Comparison of ENCODE assay signal across 13 mouse cellular contexts in the genomic region with DNA sequence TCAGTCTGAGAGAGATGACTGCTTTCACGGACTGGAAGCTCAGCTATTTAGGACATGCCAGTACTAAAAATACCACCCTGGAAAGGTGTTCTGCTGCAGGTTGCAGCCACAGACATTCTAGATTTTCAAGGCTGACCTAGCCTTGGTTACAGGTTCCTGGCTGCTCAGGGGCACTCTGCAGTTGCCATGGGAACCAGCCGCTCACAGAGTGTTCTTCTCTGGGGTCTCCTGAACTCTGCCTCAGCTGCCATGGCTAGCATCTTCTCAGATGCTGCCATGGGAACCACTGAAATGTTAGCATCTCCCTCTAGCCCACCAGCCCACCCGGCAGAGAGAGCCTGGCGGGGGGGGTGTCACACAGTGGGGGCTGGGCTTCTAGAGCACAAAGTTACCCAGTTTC. TPM values are rescaled to one million over a fixed set of nuclear protein-coding genes. Genes with fewer than 3 reads are reported as not detected.
DNase-seq lines count a peak whose midpoint lies in the region; ATAC-seq and TF ChIP-seq lines count a peak whose summit lies in the region.
"Had no signal": no experiment of that assay in that cellular context is flagged by ENCODE, and none has a peak within 500 bp of the region (broad histone marks: within the 10 kb centered on the region; RNA-seq: fewer than 3 reads in every experiment).

No protein-coding gene starts in this region.

- peaks cover 63% of the 10 kb centered on the region for H3K4me1 ChIP-seq in embryonic facial prominence, embryonic 13.5 days
- peaks cover 21% of the 10 kb centered on the region for H3K4me1 ChIP-seq in hindbrain, postnatal 0 days (ENCODE audit: insufficient read depth, low read length)
- H3K4me1 ChIP-seq in neural tube, embryonic 12.5 days, result peaks cover 34% of the 10 kb centered on the region
- peaks cover 34% of the 10 kb centered on the region for H3K4me1 ChIP-seq in heart, embryonic 11.5 days (ENCODE audit: control insufficient read depth, insufficient read depth, low read length)

- no peaks in the 10 kb centered on the region for H3K9me3 ChIP-seq in embryonic facial prominence, embryonic 13.5 days
- no peaks in the 10 kb centered on the region for H3K9me3 ChIP-seq in hindbrain, postnatal 0 days (ENCODE audit: low read length)
- H3K9me3 ChIP-seq in neural tube, embryonic 12.5 days, result 0 out of 2 replicates have a peak, but pooled peaks cover 4% of the 10 kb centered on the region
- no peaks in the 10 kb centered on the region; the same call in 1 of the 2 replicates for H3K9me3 ChIP-seq in heart, embryonic 11.5 days (replicated peaks; ENCODE audit: control insufficient read depth, low read length)
- H3K9me3 ChIP-seq: heart, embryonic 15.5 days had no signal

- no peaks in the 10 kb centered on the region for H3K36me3 ChIP-seq in embryonic facial prominence, embryonic 13.5 days
- no peaks in the 10 kb centered on the region for H3K36me3 ChIP-seq in hindbrain, postnatal 0 days (ENCODE audit: insufficient read depth, low read length)
- no peaks in the 10 kb centered on the region for H3K36me3 ChIP-seq in neural tube, embryonic 12.5 days
- no peaks in the 10 kb centered on the region for H3K36me3 ChIP-seq in heart, embryonic 11.5 days (ENCODE audit: control insufficient read depth, insufficient read depth, low read length)
- H3K36me3 ChIP-seq: heart, embryonic 15.5 days had no signal

- H3K27ac ChIP-seq in layer of hippocampus, adult 2 months, result peak overlapping the region; percentile 69
- H3K27ac ChIP-seq in embryonic facial prominence, embryonic 13.5 days, result 0 out of 2 replicates have a peak overlapping the region, but pooled peaks have one; percentile 39
- H3K27ac ChIP-seq in hindbrain, postnatal 0 days, result peak overlapping the region; percentile 58; the same call in 1 of the 2 replicates
- H3K27ac ChIP-seq in neural tube, embryonic 12.5 days, result no peak overlapping the region
- no peak overlapping the region for H3K27ac ChIP-seq in heart, embryonic 11.5 days (ENCODE audit: low read depth, low read length)
- H3K27ac ChIP-seq: heart, embryonic 15.5 days had no signal

- no peak for DNase-seq in layer of hippocampus, adult 2 months (ENCODE audit: low spot score in 2 of 2)
- DNase-seq in layer of hippocampus, adult 18-20 months (ENCODE audit: low spot score in 2 of 2), result no peak
- peak; percentile 72 for DNase-seq in hindbrain, postnatal 0 days (ENCODE audit: low spot score)
- no peak for DNase-seq in natural killer cell, adult 2 months (ENCODE audit: low spot score in 2 of 2)
- DNase-seq: adrenal gland, postnatal 36 days; cerebellum, postnatal 25 days; kidney, adult 2 months; layer of hippocampus, adult 9-11 months had no signal

- no peak overlapping the region for H3K9ac ChIP-seq in embryonic facial prominence, embryonic 13.5 days
- H3K9ac ChIP-seq in hindbrain, postnatal 0 days (replicated peaks; ENCODE audit: low read length), result no peak overlapping the region
- H3K9ac ChIP-seq in neural tube, embryonic 12.5 days, result no peak overlapping the region
- H3K9ac ChIP-seq in heart, embryonic 11.5 days (ENCODE audit: low read depth, low read length), result no peak overlapping the region
- H3K9ac ChIP-seq: heart, embryonic 15.5 days had no signal

- no peak overlapping the region for H3K4me3 ChIP-seq in layer of hippocampus, adult 2 months
- H3K4me3 ChIP-seq in embryonic facial prominence, embryonic 13.5 days, result no peak overlapping the region
- H3K4me3 ChIP-seq in hindbrain, postnatal 0 days (ENCODE audit: low read length), result no peak overlapping the region
- H3K4me3 ChIP-seq in neural tube, embryonic 12.5 days, result no peak overlapping the region
- no peak overlapping the region for H3K4me3 ChIP-seq in heart, embryonic 11.5 days (ENCODE audit: low read depth, low read length)
- H3K4me3 ChIP-seq: heart, embryonic 15.5 days had no signal

- no peak for ATAC-seq in embryonic facial prominence, embryonic 13.5 days (ENCODE audit: insufficient number of reproducible peaks, insufficient read depth, low FRiP score, low TSS enrichment, low read depth)
- peak; percentile 84 for ATAC-seq in hindbrain, postnatal 0 days
- ATAC-seq in neural tube, embryonic 12.5 days (ENCODE audit: low FRiP score, low read depth), result peak; percentile 66; the same call in 1 of the 2 replicates
- ATAC-seq in megakaryocyte progenitor cell, adult 5-6 weeks (replicated peaks; ENCODE audit: poor library complexity), result no peak
- no peak for ATAC-seq in heart, embryonic 11.5 days (replicated peaks; ENCODE audit: insufficient number of reproducible peaks, low FRiP score, low TSS enrichment)

- no peak overlapping the region for H3K4me2 ChIP-seq in embryonic facial prominence, embryonic 13.5 days
- no peak overlapping the region for H3K4me2 ChIP-seq in hindbrain, postnatal 0 days (ENCODE audit: low read depth, low read length)
- no peak overlapping the region for H3K4me2 ChIP-seq in neural tube, embryonic 12.5 days (replicated peaks)
- no peak overlapping the region for H3K4me2 ChIP-seq in heart, embryonic 11.5 days
- H3K4me2 ChIP-seq: heart, embryonic 15.5 days had no signal

- TF ChIP-seq CTCF in layer of hippocampus, adult 2 months (conservative IDR thresholded peaks at IDR 0.05), result no peak
- TF ChIP-seq CTCF in hindbrain, postnatal 0 days (IDR thresholded peaks at IDR 0.05; ENCODE audit: low read depth), result no peak

- H3K27me3 ChIP-seq in embryonic facial prominence, embryonic 13.5 days, result no peaks in the 10 kb centered on the region
- no peaks in the 10 kb centered on the region for H3K27me3 ChIP-seq in hindbrain, postnatal 0 days (ENCODE audit: insufficient read depth, low read length)
- H3K27me3 ChIP-seq in neural tube, embryonic 12.5 days (replicated peaks), result no peaks in the 10 kb centered on the region
- H3K27me3 ChIP-seq in heart, embryonic 11.5 days (ENCODE audit: control insufficient read depth, insufficient read depth, low read length), result no peaks in the 10 kb centered on the region
- H3K27me3 ChIP-seq: heart, embryonic 15.5 days had no signal

- 21% methylated on average over 4 of the region's 4 CpGs for WGBS in embryonic facial prominence, embryonic 13.5 days
- 5% methylated on average over 4 of the region's 4 CpGs for WGBS in hindbrain, postnatal 0 days
- 12% methylated on average over 4 of the region's 4 CpGs for WGBS in neural tube, embryonic 12.5 days
- 26% methylated on average over 4 of the region's 4 CpGs for WGBS in heart, embryonic 11.5 days (ENCODE audit: insufficient replicate concordance)

RNA-seq across cellular contexts. Expression of gene Alox5ap, which starts 52.4 kb away (rescaled TPM):
- total RNA-seq in layer of hippocampus, adult 2 months (2021), result 10 to 100 TPM in 1 of 2 experiments, 1 to 10 TPM in 1; 7.8 to 11.1 TPM
- 10 to 100 TPM; 11.5 to 12.0 TPM for total RNA-seq in layer of hippocampus, adult 18-20 months (2021)
- 10.4 TPM in 2 replicates for polyA plus RNA-seq in embryonic facial prominence, embryonic 13.5 days (2015; fragmentation: Nextera tagmentation; extraction: Ambion mirVana)
- total RNA-seq in hindbrain, postnatal 0 days (2014; rRNA removed), result 5.7 and 6.6 TPM in 2 replicates
- polyA plus RNA-seq in hindbrain, postnatal 0 days (2015; fragmentation: Nextera tagmentation; extraction: Ambion mirVana), result 10.7 and 14.4 TPM in 2 replicates
- 6.5 and 8.0 TPM in 2 replicates for polyA plus RNA-seq in neural tube, embryonic 12.5 days (2016; fragmentation: Nextera tagmentation; extraction: Ambion mirVana)
- total RNA-seq in megakaryocyte progenitor cell, adult 5-6 weeks (2015), result 426 and 442 TPM in 2 replicates
- total RNA-seq in megakaryocyte progenitor cell, adult 5-6 weeks (2017), result 320 and 453 TPM in 2 replicates
- 5.2 and 6.4 TPM in 2 replicates for polyA plus RNA-seq in heart, embryonic 11.5 days (2014; fragmentation: Nextera tagmentation; extraction: Ambion mirVana)

Comparison
In these comparisons a context has a peak if more than half of its experiments do, and no peak if none do; other contexts are left out.
1. H3K27ac ChIP-seq: peak in layer of hippocampus, adult 2 months (single experiment), embryonic facial prominence, embryonic 13.5 days (single experiment) and hindbrain, postnatal 0 days (single experiment); none in neural tube, embryonic 12.5 days (single experiment) and heart, embryonic 11.5 days (single experiment).
2. ATAC-seq: peak in hindbrain, postnatal 0 days (single experiment) and neural tube, embryonic 12.5 days (single experiment); none in embryonic facial prominence, embryonic 13.5 days (single experiment), megakaryocyte progenitor cell, adult 5-6 weeks (single experiment) and heart, embryonic 11.5 days (single experiment).
3. RNA of gene Alox5ap, which starts 52.4 kb away (total RNA-seq): 320 to 453 TPM in megakaryocyte progenitor cell, adult 5-6 weeks; 11.5 to 12.0 TPM in layer of hippocampus, adult 18-20 months, 7.8 to 11.1 TPM in layer of hippocampus, adult 2 months and 5.7 to 6.6 TPM in hindbrain, postnatal 0 days; every median in the first group is over 10 times any median in the second.